Mouse (Mus musculus) gastrocnemius, postnatal 14 days (tissue): ENCODE data around the gene Olfr263. TPM values are rescaled to one million over a fixed set of nuclear protein-coding genes. Genes with fewer than 3 reads are reported as not detected.
A peak's percentile ranks its signal among the peaks of the same experiment; 100 is the strongest.
"Not testable (repeated sequence)": the region's sequence is repeated elsewhere in the genome, so short reads cannot be mapped to it uniquely, and the experiment has no call there.

Experiments
- DNase-seq: peaks from one replicate; pipeline ENCODE4 v3.0.0; 2021; ENCODE audit warnings: mixed read lengths
- intact Hi-C: fragments of 180-260 bp; cut with DNase I; formaldehyde crosslinking; loops from one replicate; pipeline ENCODE4 v1.15.1; 2025; ENCODE audit warnings: low total_unique reads
- long read RNA-seq, 2 experiments: library from polyadenylated mRNA; stranded (forward); transcript quantifications; one replicate each; pipeline ENCODE4 v2.0.0; 2021
- total RNA-seq, 2 experiments: library from RNA; stranded (reverse); gene quantifications; 2 replicates each; pipeline ENCODE4 v1.2.3; 2021

Gene Olfr263
- not detected for total RNA-seq
- long read RNA-seq, experiment 1 = 0 reads
- long read RNA-seq, experiment 2 = 0 reads

GRCm38 (mm10) chr13:21129339-21129738 is at the start of gene Olfr263:
Gene Olfr263, plus strand, starts transcription at chr13:21129639.
- DNase-seq, intact Hi-C loops: not testable (repeated sequence)

DNA sequence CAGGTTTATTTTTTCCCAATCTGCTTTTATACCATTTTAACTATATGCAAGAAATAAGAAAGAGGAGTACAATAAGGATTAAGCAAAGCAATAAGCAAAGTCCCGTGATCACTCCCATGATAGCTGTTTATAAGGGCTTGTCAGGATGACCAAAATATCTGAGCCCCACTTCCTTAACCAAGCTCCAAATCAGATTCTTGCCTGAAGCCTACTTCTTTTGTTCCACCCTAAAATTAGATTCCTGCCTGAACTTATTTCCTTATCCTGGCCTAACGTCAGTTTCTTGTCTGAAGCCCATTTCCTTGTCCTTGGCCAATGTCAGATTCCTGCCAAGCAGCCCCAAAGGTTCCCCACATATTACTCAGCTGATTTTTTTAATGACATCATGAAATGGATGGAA is 46.8 kb upstream of the Olfr263 start:
- no peak for DNase-seq
- intact Hi-C loops = no loop called here

GRCm38 (mm10) chr13:21109759-21110158 is 19.7 kb upstream of the Olfr263 start:
- DNase-seq = no peak
- intact Hi-C loops = no loop called here

DNA sequence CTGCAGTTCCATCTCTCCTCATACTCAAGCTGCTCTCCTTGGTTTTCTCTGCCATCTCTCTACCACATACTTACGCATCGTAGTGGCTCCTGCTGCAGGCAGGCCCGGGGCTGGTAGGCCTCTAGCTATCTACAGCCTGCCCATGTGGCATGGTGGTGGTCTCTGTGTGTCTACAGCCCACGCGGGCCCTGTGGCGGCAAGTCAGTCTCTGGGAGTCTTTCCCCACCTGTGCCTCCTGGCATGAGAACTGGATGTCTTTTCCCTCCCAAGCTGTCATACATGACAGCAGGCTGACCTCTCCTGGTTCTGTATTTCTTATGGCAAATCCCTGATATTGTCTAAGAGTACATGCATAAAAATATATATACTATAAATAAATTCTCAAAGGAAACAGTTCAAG is 19.0 kb upstream of the Olfr263 start:
- intact Hi-C loops = no loop called here
- no peak for DNase-seq

DNA sequence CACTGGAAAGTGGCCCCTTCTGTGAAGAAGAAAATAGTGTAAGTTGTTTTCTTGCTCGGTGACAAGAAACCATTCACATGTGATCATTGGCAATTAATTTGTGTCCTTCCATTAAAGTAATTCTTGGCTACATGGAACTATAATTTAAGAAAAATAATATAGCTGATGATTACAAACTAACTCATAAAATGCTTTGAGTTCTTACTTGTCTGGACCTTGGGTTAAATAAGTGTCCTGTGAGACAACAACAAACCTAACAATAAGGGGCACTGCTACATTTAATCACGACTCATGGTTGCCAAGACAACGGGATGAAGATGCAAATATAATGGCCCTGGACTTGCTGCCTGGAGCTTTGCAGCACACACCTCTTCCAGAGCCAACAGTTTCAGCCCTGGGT is 18.3 kb upstream of the Olfr263 start, which contains the start of gene Olfr1369-ps1:
Gene Olfr1369-ps1, plus strand, starts transcription at position 301 of the 400 bp plus-strand sequence.
- DNase-seq, intact Hi-C loops: not testable (repeated sequence)

DNA sequence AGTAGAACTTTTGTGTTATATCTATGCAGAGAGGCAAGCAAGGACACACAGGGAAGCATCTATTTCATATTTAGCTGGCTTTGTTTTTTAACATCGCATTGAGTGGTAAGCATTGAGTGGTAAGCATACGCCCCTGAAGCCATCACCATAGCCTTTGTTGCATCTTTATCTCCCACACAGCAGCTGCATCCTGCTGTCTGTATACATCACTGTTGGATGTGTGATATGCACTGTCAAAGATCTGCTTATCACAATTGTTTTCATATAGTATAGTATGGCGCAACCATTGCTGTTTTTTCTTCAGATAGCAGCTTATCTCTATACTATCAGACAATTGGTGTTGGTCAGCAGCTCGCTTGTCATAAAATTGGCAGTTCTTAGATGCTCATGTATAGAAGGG is 15.3 kb upstream of the Olfr263 start:
- intact Hi-C loops = no loop called here
- no peak for DNase-seq

- DNase-seq = no peak
- intact Hi-C loops = no loop called here
These were observed 13.0 kb downstream of the Olfr263 start for GRCm38 (mm10) chr13:21142421-21142820.

DNA sequence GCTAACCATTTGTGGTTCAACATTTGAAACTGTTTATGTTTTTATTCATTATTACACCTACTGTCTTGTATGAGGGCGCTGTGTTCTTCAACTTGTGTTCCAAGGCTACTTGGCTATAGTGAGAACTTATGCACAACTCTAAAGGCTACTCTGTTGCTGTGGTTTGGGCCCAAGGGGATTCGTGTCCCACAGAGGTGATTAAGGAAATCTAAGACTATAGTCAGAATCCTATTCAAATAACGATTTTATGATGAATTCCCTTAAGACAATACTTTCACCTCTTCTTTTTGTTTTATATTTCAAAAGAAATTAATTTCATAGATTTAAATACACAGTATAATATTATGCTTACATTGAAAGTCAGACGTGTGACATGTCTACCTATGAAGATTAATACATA is 16.3 kb downstream of the Olfr263 start, which contains the start of gene Olfr1368:
Gene Olfr1368, minus strand, starts transcription at position 101 of the 400 bp plus-strand sequence.
- intact Hi-C loops = no loop called here
- no peak for DNase-seq

GRCm38 (mm10) chr13:21155888-21156287 is 26.4 kb downstream of the Olfr263 start:
- intact Hi-C loops = no loop called here
- DNase-seq = no peak

DNA sequence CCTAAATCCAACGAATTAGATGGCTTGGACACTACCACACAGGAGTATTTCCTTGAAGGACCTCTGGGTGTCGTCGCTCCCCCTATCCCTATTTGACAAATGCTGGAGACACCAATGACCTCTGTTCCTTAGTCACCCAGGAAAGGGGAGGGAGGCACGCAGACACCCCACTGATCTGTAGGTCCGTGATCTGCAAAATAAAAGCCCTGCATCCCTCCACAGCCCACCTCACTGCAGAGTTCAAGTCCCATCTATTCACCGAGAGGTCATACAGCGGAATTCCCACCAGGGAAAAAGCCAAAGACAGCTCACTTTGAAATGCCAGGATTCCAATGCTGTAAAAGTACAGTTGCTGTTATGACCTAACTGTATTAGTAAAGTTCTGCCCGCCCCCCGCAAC is 28.6 kb downstream of the Olfr263 start:
- DNase-seq = no peak
- intact Hi-C loops = no loop called here

GRCm38 (mm10) chr13:21158785-21159474 is 29.5 kb downstream of the Olfr263 start:
- DNase-seq = peak; percentile 81
- intact Hi-C loops = no loop called here

DNA sequence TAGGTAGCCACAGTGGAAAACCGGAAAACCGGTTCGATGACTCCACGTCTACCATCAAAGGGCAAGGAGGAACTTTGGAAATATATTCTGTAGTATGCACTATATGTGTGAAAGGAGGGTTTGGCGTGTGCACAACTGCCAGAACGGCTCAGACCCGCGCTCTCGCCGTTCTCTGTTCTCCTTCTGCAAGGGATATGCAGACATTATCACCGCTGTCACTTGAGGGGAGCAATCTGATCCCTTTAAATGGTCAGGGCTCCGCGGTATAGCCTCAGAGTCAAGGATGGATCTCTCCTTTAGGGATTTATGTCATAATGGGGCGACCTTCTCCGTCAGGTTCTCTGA is 30.0 kb downstream of the Olfr263 start:
- intact Hi-C loops = no loop called here
- DNase-seq = no peak

GRCm38 (mm10) chr13:21160041-21160511 is 30.6 kb downstream of the Olfr263 start:
- no peak for DNase-seq
- intact Hi-C loops = no loop called here

DNA sequence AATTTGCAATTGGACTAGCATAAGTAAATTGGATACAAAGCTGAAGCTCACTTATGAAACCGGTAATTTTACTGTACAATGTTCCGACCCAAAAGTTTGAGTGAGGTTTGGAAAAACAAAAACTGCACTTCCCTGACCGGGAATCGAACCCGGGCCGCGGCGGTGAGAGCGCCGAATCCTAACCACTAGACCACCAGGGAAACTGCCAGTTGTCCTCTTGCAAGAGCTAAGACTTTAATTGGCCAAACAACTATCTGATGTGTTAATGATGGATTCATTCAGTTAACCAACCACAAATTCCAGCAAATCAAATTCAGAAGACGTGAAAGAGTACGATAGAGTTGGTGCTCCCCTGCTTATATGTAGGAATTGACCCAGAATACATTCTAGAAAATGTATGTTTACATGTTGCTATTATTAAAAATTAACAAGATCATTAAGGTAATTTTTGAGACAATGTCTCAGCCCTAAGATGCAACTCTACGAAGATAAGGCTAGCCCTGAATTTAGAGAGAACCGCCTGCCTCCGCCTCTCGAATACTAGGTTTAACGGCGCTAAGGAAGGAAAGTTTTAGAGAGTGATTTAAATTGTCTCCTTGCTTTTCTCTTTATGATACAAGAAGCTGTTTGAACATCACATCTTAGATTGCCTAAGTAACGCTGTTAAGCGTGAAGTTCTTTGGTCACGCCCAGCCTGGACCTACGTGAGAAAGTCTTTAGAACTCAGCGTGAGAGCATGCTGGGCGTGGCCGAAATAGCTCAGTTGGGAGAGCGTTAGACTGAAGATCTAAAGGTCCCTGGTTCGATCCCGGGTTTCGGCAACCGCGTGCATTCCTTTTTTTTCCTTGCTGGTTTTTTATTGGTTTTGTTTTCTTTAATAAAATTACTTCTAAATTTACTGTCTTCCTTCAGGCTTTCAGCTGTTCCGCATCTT is 31.5 kb downstream of the Olfr263 start:
- DNase-seq = peak; percentile 83
- intact Hi-C loops = no loop called here

DNA sequence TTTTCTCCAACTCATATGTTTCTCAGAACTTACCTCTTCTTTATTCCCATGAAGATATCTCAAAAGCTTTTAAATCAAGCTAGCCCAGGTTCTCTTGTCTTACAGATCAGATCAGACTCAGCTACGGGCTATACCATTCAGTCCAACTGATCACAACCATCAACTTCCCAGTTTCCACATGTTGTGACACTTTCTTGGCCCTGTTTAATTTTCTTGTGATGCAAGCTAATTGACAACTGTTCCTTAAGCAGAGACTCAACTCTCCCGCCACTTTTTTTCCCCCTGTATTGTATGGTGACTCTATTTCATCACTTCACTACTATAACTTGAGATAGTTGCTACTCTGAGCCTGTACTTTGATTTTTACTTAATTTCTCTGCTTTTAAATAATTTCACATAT is 32.2 kb downstream of the Olfr263 start:
- intact Hi-C loops = no loop called here
- DNase-seq = no peak

DNA sequence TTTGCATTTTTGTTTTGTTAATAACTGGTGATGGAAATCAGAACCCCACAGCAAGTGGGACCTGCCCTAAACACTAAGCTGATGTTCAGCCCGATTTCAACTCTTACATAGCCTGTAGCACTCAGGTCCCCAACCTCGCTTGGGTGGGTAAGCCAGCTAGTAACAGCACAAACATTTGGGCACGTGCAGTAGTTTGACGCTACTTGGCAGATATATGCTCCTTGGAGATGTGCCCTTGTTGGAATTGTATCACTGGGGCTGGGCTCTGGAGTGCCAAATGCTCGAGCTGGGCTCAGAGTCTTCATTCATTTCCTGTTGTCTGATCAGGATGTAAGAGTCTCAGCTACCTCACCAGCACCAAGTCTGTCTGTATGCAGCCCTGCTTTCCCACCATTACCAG is 33.2 kb downstream of the Olfr263 start:
- DNase-seq = no peak

GRCm38 (mm10) chr13:21166936-21167909 is 37.8 kb downstream of the Olfr263 start:
- intact Hi-C loops = no loop called here

More for the DNA sequence above, 33.2 kb downstream of the Olfr263 start:
- intact Hi-C loops = no loop called here

DNA sequence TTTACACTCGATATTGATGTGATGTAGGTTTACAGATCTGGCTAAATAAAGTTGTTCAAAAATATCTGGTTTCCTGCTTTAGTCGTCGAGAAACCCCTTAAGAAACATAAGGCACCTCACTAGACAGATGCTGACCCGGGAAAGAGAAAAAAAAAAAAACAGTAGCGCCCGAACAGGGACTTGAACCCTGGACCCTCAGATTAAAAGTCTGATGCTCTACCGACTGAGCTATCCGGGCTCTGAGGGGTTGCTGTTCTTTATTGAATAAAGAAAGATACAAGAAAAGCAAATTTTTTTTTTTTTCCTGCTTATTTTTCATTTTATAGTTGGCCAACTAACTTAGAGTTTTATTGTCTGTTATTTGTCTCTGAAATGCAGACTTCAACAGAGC is 38.5 kb downstream of the Olfr263 start:
- no peak for DNase-seq
- intact Hi-C loops = no loop called here

More at GRCm38 (mm10) chr13:21166936-21167909, 37.8 kb downstream of the Olfr263 start:
- peak; percentile 52 for DNase-seq

DNA sequence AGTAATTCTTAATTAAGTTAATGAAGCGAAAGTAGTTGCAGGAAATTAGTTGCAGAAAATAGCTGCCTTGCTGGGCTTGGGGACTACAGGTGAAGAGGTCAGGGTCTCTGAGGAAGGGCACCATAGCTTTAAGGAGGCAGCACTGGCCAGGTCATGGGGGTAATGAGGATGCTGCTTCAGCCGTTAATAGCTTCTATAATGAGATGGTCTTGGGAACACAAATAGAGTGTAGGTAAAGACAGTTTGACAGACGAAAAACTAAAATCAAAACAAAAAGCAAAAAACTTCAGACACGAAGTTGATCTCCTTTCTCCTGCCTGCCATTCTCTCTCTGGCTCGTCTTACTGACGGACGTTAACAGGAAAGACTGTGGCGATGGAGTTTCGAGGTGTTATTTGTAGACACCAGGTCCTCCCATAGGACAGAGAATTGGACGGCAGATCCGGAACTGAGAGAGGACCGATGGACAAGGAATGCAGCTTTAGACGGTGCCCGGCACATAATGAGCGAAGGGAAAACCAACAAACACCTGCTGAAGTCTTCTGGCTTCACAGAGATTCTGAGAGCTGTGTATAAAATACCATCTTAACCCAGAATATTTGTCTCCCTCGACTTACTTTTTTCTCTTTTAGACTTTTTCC is 39.1 kb downstream of the Olfr263 start:
- DNase-seq = no peak
- intact Hi-C loops = no loop called here
